In genomic region chr13:98263458-98263987, GRCm38 (mm10) we compare ENCODE assay signal across 9 mouse cellular contexts. TPM values are rescaled to one million over a fixed set of nuclear protein-coding genes. Genes with fewer than 3 reads are reported as not detected.
DNase-seq lines count a peak whose midpoint lies in the region; ATAC-seq and TF ChIP-seq lines count a peak whose summit lies in the region.
"Had no signal": no experiment of that assay in that cellular context is flagged by ENCODE, and none has a peak within 500 bp of the region (broad histone marks: within the 10 kb centered on the region; RNA-seq: fewer than 3 reads in every experiment).

No protein-coding gene starts in this region.

- H3K9ac ChIP-seq in ES-Bruce4 (ENCODE audit: low read depth, poor library complexity, severe bottlenecking): peak overlapping the region; percentile 78
- peak overlapping the region; percentile 96 for H3K9ac ChIP-seq in forebrain, embryonic 15.5 days (replicated peaks)
- H3K9ac ChIP-seq in liver, postnatal 0 days (replicated peaks): peak overlapping the region; percentile 91

- H3K36me3 ChIP-seq in heart, embryonic 10.5 days: peaks cover 30% of the 10 kb centered on the region
- peaks cover 18% of the 10 kb centered on the region for H3K36me3 ChIP-seq in ES-Bruce4 (ENCODE audit: control insufficient read depth, insufficient read depth, low read length, poor library complexity, severe bottlenecking)
- peaks cover 33% of the 10 kb centered on the region for H3K36me3 ChIP-seq in forebrain, embryonic 15.5 days
- peaks cover 22% of the 10 kb centered on the region for H3K36me3 ChIP-seq in liver, postnatal 0 days (replicated peaks; ENCODE audit: insufficient read depth, low read length)

- TF ChIP-seq EP300 in ES-Bruce4 (IDR thresholded peaks at IDR 0.05; ENCODE audit: insufficient read depth, low read depth, low read length): no peak
- TF ChIP-seq EP300 in liver, postnatal 0 days (IDR thresholded peaks at IDR 0.05; ENCODE audit: low read depth): no peak

- peak overlapping the region; percentile 89 for H3K4me3 ChIP-seq in heart, embryonic 10.5 days
- H3K4me3 ChIP-seq in ES-Bruce4 (ENCODE audit: low read depth, low read length): peak overlapping the region; percentile 83
- H3K4me3 ChIP-seq in forebrain, embryonic 15.5 days: peak overlapping the region; percentile 94
- H3K4me3 ChIP-seq in liver, postnatal 0 days (ENCODE audit: low read depth, low read length): peak overlapping the region; percentile 74

- no peaks in the 10 kb centered on the region for H3K27me3 ChIP-seq in heart, embryonic 10.5 days (ENCODE audit: insufficient read depth, poor library complexity, severe bottlenecking)
- no peaks in the 10 kb centered on the region for H3K27me3 ChIP-seq in ES-Bruce4 (ENCODE audit: control insufficient read depth, insufficient read depth, low read length, poor library complexity, severe bottlenecking)
- H3K27me3 ChIP-seq in forebrain, embryonic 15.5 days: no peaks in the 10 kb centered on the region
- no peaks in the 10 kb centered on the region for H3K27me3 ChIP-seq in liver, postnatal 0 days (ENCODE audit: insufficient read depth, low read length)

- intact Hi-C loops in heart, postnatal 10 days (cut with DNase I): no loop called here

- H3K4me1 ChIP-seq in heart, embryonic 10.5 days: peaks cover 11% of the 10 kb centered on the region; the same call in 1 of the 2 replicates
- no peaks in the 10 kb centered on the region for H3K4me1 ChIP-seq in ES-Bruce4 (ENCODE audit: control insufficient read depth, insufficient read depth, low read length)
- H3K4me1 ChIP-seq in forebrain, embryonic 15.5 days: peaks cover 26% of the 10 kb centered on the region
- H3K4me1 ChIP-seq in liver, postnatal 0 days (ENCODE audit: insufficient read depth): peaks cover 17% of the 10 kb centered on the region

- TF ChIP-seq CTCF in ES-Bruce4 (IDR thresholded peaks at IDR 0.05; ENCODE audit: low read depth, low read length): no peak
- TF ChIP-seq CTCF in liver, postnatal 0 days (IDR thresholded peaks at IDR 0.05; ENCODE audit: low read depth): no peak

- no peak for DNase-seq in heart, embryonic 10.5 days (ENCODE audit: low spot score)
- DNase-seq in heart, postnatal 10 days: no peak
- DNase-seq in liver, postnatal 0 days: no peak
- no peak for DNase-seq in gastrocnemius, adult 18-20 months (ENCODE audit: low spot score)
- no peak for DNase-seq in adrenal gland, postnatal 4 days (ENCODE audit: low spot score in 2 of 2)

- peak; percentile 66 for ATAC-seq in forebrain, embryonic 15.5 days (replicated peaks)
- no peak for ATAC-seq in liver, postnatal 0 days
- no peak for ATAC-seq in CD4-positive, CD25-positive, alpha-beta regulatory T cell, adult 4 months

- WGBS in heart, embryonic 10.5 days: under 1% methylated on average over 16 of the region's 16 CpGs
- 1% methylated on average over 16 of the region's 16 CpGs for WGBS in forebrain, embryonic 15.5 days
- 1% methylated on average over 16 of the region's 16 CpGs for WGBS in liver, postnatal 0 days (ENCODE audit: insufficient replicate concordance)

- H3K4me2 ChIP-seq in forebrain, embryonic 15.5 days (replicated peaks): peak overlapping the region; percentile 67
- H3K4me2 ChIP-seq in liver, postnatal 0 days (ENCODE audit: low read depth, low read length): peak overlapping the region; percentile 91

- peak overlapping the region; percentile 93 for H3K27ac ChIP-seq in heart, embryonic 10.5 days
- H3K27ac ChIP-seq in ES-Bruce4 (ENCODE audit: insufficient read depth, low read length): no peak overlapping the region
- peak overlapping the region; percentile 97 for H3K27ac ChIP-seq in forebrain, embryonic 15.5 days (replicated peaks)
- H3K27ac ChIP-seq in liver, postnatal 0 days (ENCODE audit: low read depth): peak overlapping the region; percentile 96

- H3K9me3 ChIP-seq in heart, embryonic 10.5 days: no peaks in the 10 kb centered on the region
- no peaks in the 10 kb centered on the region for H3K9me3 ChIP-seq in ES-Bruce4 (replicated peaks; ENCODE audit: control insufficient read depth, insufficient read depth, low read length, poor library complexity, severe bottlenecking)
- H3K9me3 ChIP-seq in forebrain, embryonic 15.5 days: no peaks in the 10 kb centered on the region
- no peaks in the 10 kb centered on the region for H3K9me3 ChIP-seq in liver, postnatal 0 days (ENCODE audit: low read length)

- TF ChIP-seq POLR2A in ES-Bruce4 (IDR thresholded peaks at IDR 0.05; ENCODE audit: insufficient read depth, low read length): no peak

RNA-seq across cellular contexts. Expression of gene Ankra2, which starts 0.6 kb away (rescaled TPM):
- polyA plus RNA-seq in heart, embryonic 10.5 days (2016; fragmentation: Nextera tagmentation; extraction: Ambion mirVana): 14.8 and 16.3 TPM in 2 replicates
- 10 to 100 TPM; 23.5 to 23.7 TPM for total RNA-seq in heart, postnatal 10 days (2021)
- polyA plus RNA-seq in ES-Bruce4 (2011; ENCODE audit: insufficient read depth, insufficient read length, low read depth, missing spikeins): 34.4 and 34.6 TPM in 2 replicates
- polyA plus RNA-seq in forebrain, embryonic 15.5 days (2015; fragmentation: Nextera tagmentation; extraction: Ambion mirVana): 59.9 and 62.5 TPM in 2 replicates
- polyA plus RNA-seq in liver, postnatal 0 days (2015; fragmentation: Nextera tagmentation; extraction: Ambion mirVana): 8.5 and 8.6 TPM in 2 replicates
- polyA plus RNA-seq in CD4-positive, CD25-positive, alpha-beta regulatory T cell, adult 4 months (2017; shearing (Covaris generic)): 10 to 100 TPM; 21.3 to 24.5 TPM
- total RNA-seq in gastrocnemius, adult 18-20 months (2021): 10 to 100 TPM; 14.6 to 15.5 TPM
- 10 to 100 TPM; 35.3 to 36.2 TPM for total RNA-seq in adrenal gland, postnatal 4 days (2021)

RNA-seq across cellular contexts. Expression of gene Utp15, which starts 0.7 kb away (rescaled TPM):
- polyA plus RNA-seq in heart, embryonic 10.5 days (2016; fragmentation: Nextera tagmentation; extraction: Ambion mirVana): 25.1 and 32.1 TPM in 2 replicates
- 1 to 10 TPM; 7.7 to 8.3 TPM for total RNA-seq in heart, postnatal 10 days (2021)
- polyA plus RNA-seq in ES-Bruce4 (2011; ENCODE audit: insufficient read depth, insufficient read length, low read depth, missing spikeins): 47.6 and 48.3 TPM in 2 replicates
- 32.8 and 34.4 TPM in 2 replicates for polyA plus RNA-seq in forebrain, embryonic 15.5 days (2015; fragmentation: Nextera tagmentation; extraction: Ambion mirVana)
- 5.7 and 7.5 TPM in 2 replicates for polyA plus RNA-seq in liver, postnatal 0 days (2015; fragmentation: Nextera tagmentation; extraction: Ambion mirVana)
- polyA plus RNA-seq in CD4-positive, CD25-positive, alpha-beta regulatory T cell, adult 4 months (2017; shearing (Covaris generic)): 10 to 100 TPM; 22.6 to 26.6 TPM
- 1 to 10 TPM; 3.5 to 3.8 TPM for total RNA-seq in gastrocnemius, adult 18-20 months (2021)
- 10 to 100 TPM; 26.0 to 29.6 TPM for total RNA-seq in adrenal gland, postnatal 4 days (2021)

RNA-seq across cellular contexts. Expression of gene Gm21976, which starts 16.2 kb away (rescaled TPM):
- polyA plus RNA-seq in heart, embryonic 10.5 days (2016; fragmentation: Nextera tagmentation; extraction: Ambion mirVana): not detected in 2 replicates
- total RNA-seq in heart, postnatal 10 days (2021): not detected
- polyA plus RNA-seq in ES-Bruce4 (2011; ENCODE audit: insufficient read depth, insufficient read length, low read depth, missing spikeins): not detected in 2 replicates
- not detected in 2 replicates for polyA plus RNA-seq in forebrain, embryonic 15.5 days (2015; fragmentation: Nextera tagmentation; extraction: Ambion mirVana)
- polyA plus RNA-seq in liver, postnatal 0 days (2015; fragmentation: Nextera tagmentation; extraction: Ambion mirVana): not detected in 2 replicates
- not detected for polyA plus RNA-seq in CD4-positive, CD25-positive, alpha-beta regulatory T cell, adult 4 months (2017; shearing (Covaris generic))
- total RNA-seq in gastrocnemius, adult 18-20 months (2021): not detected
- total RNA-seq in adrenal gland, postnatal 4 days (2021): not detected
- polyA plus RNA-seq: large intestine, adult 2 months had no signal

RNA-seq across cellular contexts. Expression of gene Btf3, which starts 53.3 kb away (rescaled TPM):
- polyA plus RNA-seq in heart, embryonic 10.5 days (2016; fragmentation: Nextera tagmentation; extraction: Ambion mirVana): 512 and 641 TPM in 2 replicates
- 100 to 1,000 TPM; 260 to 270 TPM for total RNA-seq in heart, postnatal 10 days (2021)
- polyA plus RNA-seq in ES-Bruce4 (2011; ENCODE audit: insufficient read depth, insufficient read length, low read depth, missing spikeins): 1,083 and 1,169 TPM in 2 replicates
- polyA plus RNA-seq in forebrain, embryonic 15.5 days (2015; fragmentation: Nextera tagmentation; extraction: Ambion mirVana): 585 and 597 TPM in 2 replicates
- polyA plus RNA-seq in liver, postnatal 0 days (2015; fragmentation: Nextera tagmentation; extraction: Ambion mirVana): 306 and 312 TPM in 2 replicates
- 100 to 1,000 TPM; 721 to 726 TPM for polyA plus RNA-seq in CD4-positive, CD25-positive, alpha-beta regulatory T cell, adult 4 months (2017; shearing (Covaris generic))
- total RNA-seq in gastrocnemius, adult 18-20 months (2021): 100 to 1,000 TPM; 227 to 231 TPM
- total RNA-seq in adrenal gland, postnatal 4 days (2021): 100 to 1,000 TPM; 464 TPM

RNA-seq across cellular contexts. Expression of gene Arhgef28, which starts 57.3 kb away (rescaled TPM):
- polyA plus RNA-seq in heart, embryonic 10.5 days (2016; fragmentation: Nextera tagmentation; extraction: Ambion mirVana): 10.2 and 10.6 TPM in 2 replicates
- 1 to 10 TPM; 6.1 to 8.8 TPM for total RNA-seq in heart, postnatal 10 days (2021)
- polyA plus RNA-seq in ES-Bruce4 (2011; ENCODE audit: insufficient read depth, insufficient read length, low read depth, missing spikeins): 6.3 and 6.7 TPM in 2 replicates
- 14.2 and 15.7 TPM in 2 replicates for polyA plus RNA-seq in forebrain, embryonic 15.5 days (2015; fragmentation: Nextera tagmentation; extraction: Ambion mirVana)
- polyA plus RNA-seq in liver, postnatal 0 days (2015; fragmentation: Nextera tagmentation; extraction: Ambion mirVana): 0.57 and 0.74 TPM in 2 replicates
- polyA plus RNA-seq in CD4-positive, CD25-positive, alpha-beta regulatory T cell, adult 4 months (2017; shearing (Covaris generic)): under 1 TPM in 1 of 2 experiments, not detected in 1; 0.47 TPM
- 1 to 10 TPM; 2.3 to 2.4 TPM for total RNA-seq in gastrocnemius, adult 18-20 months (2021)
- total RNA-seq in adrenal gland, postnatal 4 days (2021): 10 to 100 TPM; 31.2 to 47.6 TPM
